Mouse (Mus musculus) intestine, embryonic 15.5 days (tissue): ENCODE measurements around the gene Ckm. TPM values are rescaled to one million over a fixed set of nuclear protein-coding genes. Genes with fewer than 3 reads are reported as not detected.
A peak's percentile ranks its signal among the peaks of the same experiment; 100 is the strongest.

ENCODE experiments used
- ATAC-seq: fragments of 200-750 bp; cut with Nextera tagmentation; 2 replicates; pipeline ENCODE4 v1.8.0; 2017; ENCODE audit warnings: moderate TSS enrichment, moderate library complexity
- H3K27ac ChIP-seq: fragments of 300-500 bp; sonication (generic); 2 replicates; pipeline ENCODE4 v1.5.1; 2015; ENCODE audit warnings: mild to moderate bottlenecking, inconsistent platforms
- H3K27me3 ChIP-seq: fragments of 300-500 bp; sonication (generic); replicated peaks from 2 replicates; pipeline ENCODE4 v1.6.1; 2015; ENCODE audit warnings: inconsistent platforms
- H3K36me3 ChIP-seq: fragments of 300-500 bp; sonication (generic); 2 replicates; pipeline ENCODE4 v1.6.1; 2015; ENCODE audit warnings: inconsistent platforms
- H3K4me1 ChIP-seq: fragments of 300-500 bp; sonication (generic); replicated peaks from 2 replicates; pipeline ENCODE4 v1.6.1; 2015; ENCODE audit warnings: inconsistent platforms
- H3K4me2 ChIP-seq: fragments of 300-500 bp; sonication (generic); replicated peaks from 2 replicates; pipeline ENCODE4 v1.6.1; 2015; ENCODE audit warnings: mild to moderate bottlenecking, inconsistent platforms
- H3K4me3 ChIP-seq: fragments of 300-500 bp; sonication (generic); replicated peaks from 2 replicates; pipeline ENCODE4 v1.5.1; 2015; ENCODE audit warnings: inconsistent platforms
- H3K9ac ChIP-seq: fragments of 300-500 bp; sonication (generic); 2 replicates; pipeline ENCODE4 v1.6.1; 2015; ENCODE audit warnings: inconsistent platforms
- H3K9me3 ChIP-seq: fragments of 300-500 bp; sonication (generic); 2 replicates; pipeline ENCODE4 v1.6.1; 2016; ENCODE audit warnings: inconsistent platforms
- WGBS: fragments of 180-500 bp; shearing (Covaris S2); methylation state at CpG from one replicate; pipeline ENCODE4 v1.1.7; 2015; 5-methylcytosine and 5-hydroxymethylcytosine counted together
- polyA plus RNA-seq: library from polyadenylated mRNA; unstranded; fragments of >200 nt; fragmentation: Nextera tagmentation; extraction: Ambion mirVana; gene quantifications from 2 replicates; pipeline ENCODE4 v1.2.1, GENCODE M21; 2015

The Ckm gene
- polyA plus RNA-seq, 1 experiment from 2014 or later: 9.0 TPM

- 63% methylated on average over 1 of the region's 1 CpGs for WGBS
Observed at GRCm38 (mm10) chr7:19460500-19460899, 55.9 kb downstream of the Ckm start.

GRCm38 (mm10) chr7:19461488-19461887, 56.9 kb downstream of the Ckm start:
- no peak overlapping the region for H3K27ac ChIP-seq
- peaks cover 23% of the 10 kb centered on the region for H3K4me1 ChIP-seq
- no peak for ATAC-seq
- whole genome bisulfite sequencing: 6% methylated on average over 6 of the region's 6 CpGs
- H3K4me3 ChIP-seq: no peak overlapping the region
- H3K36me3 ChIP-seq: no peaks in the 10 kb centered on the region
- H3K9me3 ChIP-seq: no peaks in the 10 kb centered on the region
- no peak overlapping the region for H3K4me2 ChIP-seq
- H3K27me3 ChIP-seq: peaks cover 3% of the 10 kb centered on the region; the same call in 1 of the 2 replicates
- H3K9ac ChIP-seq: no peak overlapping the region

More at GRCm38 (mm10) chr7:19460500-19460899, 55.9 kb downstream of the Ckm start:
- Histone ChIP-seq H3K36me3 (peaks cover 3% of the 10 kb centered on the region; the same call in 1 of the 2 replicates), H3K27me3 (no peaks in the 10 kb centered on the region; the same call in 1 of the 2 replicates), H3K9ac (no peak overlapping the region), H3K9me3 (no peaks in the 10 kb centered on the region), H3K27ac (no peak overlapping the region), H3K4me1 (peaks cover 23% of the 10 kb centered on the region), H3K4me3 (no peak overlapping the region), H3K4me2 (no peak overlapping the region)
- ATAC-seq: no peak

GRCm38 (mm10) chr7:19462443-19462842, 57.9 kb downstream of the Ckm start:
- Histone ChIP-seq H3K4me3 (no peak overlapping the region), H3K27me3 (peaks cover 4% of the 10 kb centered on the region), H3K9me3 (no peaks in the 10 kb centered on the region), H3K36me3 (no peaks in the 10 kb centered on the region), H3K4me1 (peaks cover 15% of the 10 kb centered on the region), H3K27ac (no peak overlapping the region), H3K4me2 (0 out of 2 replicates have a peak overlapping the region, but pooled peaks have one; percentile 9), H3K9ac (no peak overlapping the region)
- 72% methylated on average over 4 of the region's 4 CpGs for WGBS
- no peak for ATAC-seq

- H3K27ac ChIP-seq: no peak within 1 kb of the TSS
- 0 out of 2 replicates have a peak within 1 kb of the TSS, but pooled peaks have one; percentile 6 for H3K4me3 ChIP-seq
- peaks cover 8% of the 10 kb centered on the region for H3K27me3 ChIP-seq
- peaks cover 11% of the 10 kb centered on the region; the same call in 1 of the 2 replicates for H3K4me1 ChIP-seq
- WGBS: 49% methylated on average over 6 of the region's 6 CpGs
- no peaks in the 10 kb centered on the region for H3K36me3 ChIP-seq
- H3K9me3 ChIP-seq: no peaks in the 10 kb centered on the region
- no peak for ATAC-seq
- no peak within 1 kb of the TSS for H3K9ac ChIP-seq
- 0 out of 2 replicates have a peak within 1 kb of the TSS, but pooled peaks have one; percentile 9 for H3K4me2 ChIP-seq
Observed at GRCm38 (mm10) chr7:19462884-19463381, 58.4 kb downstream of the Ckm start, which contains the start of gene Exoc3l2. Gene Exoc3l2 (plus strand): TSS chr7:19463331.

GRCm38 (mm10) chr7:19464367-19465307, 60.1 kb downstream of the Ckm start:
- Histone ChIP-seq H3K4me1 (peaks cover 8% of the 10 kb centered on the region; the same call in 1 of the 2 replicates), H3K36me3 (no peaks in the 10 kb centered on the region), H3K9ac (peak overlapping the region; percentile 13; the same call in 1 of the 2 replicates), H3K4me3 (0 out of 2 replicates have a peak overlapping the region, but pooled peaks have one; percentile 6), H3K9me3 (no peaks in the 10 kb centered on the region), H3K27me3 (peaks cover 19% of the 10 kb centered on the region), H3K27ac (0 out of 2 replicates have a peak overlapping the region, but pooled peaks have one; percentile 32), H3K4me2 (peak overlapping the region; percentile 33)
- WGBS: 15% methylated on average over 22 of the region's 22 CpGs
- ATAC-seq: no peak

GRCm38 (mm10) chr7:19466602-19467145, 62.1 kb downstream of the Ckm start:
- 63% methylated on average over 5 of the region's 5 CpGs for WGBS
- Histone ChIP-seq H3K36me3 (no peaks in the 10 kb centered on the region), H3K9ac (no peak overlapping the region), H3K4me3 (no peak overlapping the region), H3K4me1 (0 out of 2 replicates have a peak, but pooled peaks cover 8% of the 10 kb centered on the region), H3K27ac (no peak overlapping the region), H3K4me2 (no peak overlapping the region), H3K27me3 (peaks cover 35% of the 10 kb centered on the region), H3K9me3 (no peaks in the 10 kb centered on the region)
- no peak for ATAC-seq

GRCm38 (mm10) chr7:19467638-19468037, 63.1 kb downstream of the Ckm start:
- Histone ChIP-seq H3K4me2 (no peak overlapping the region), H3K27me3 (peaks cover 45% of the 10 kb centered on the region), H3K9ac (no peak overlapping the region), H3K27ac (no peak overlapping the region), H3K4me3 (no peak overlapping the region), H3K4me1 (0 out of 2 replicates have a peak, but pooled peaks cover 8% of the 10 kb centered on the region), H3K36me3 (no peaks in the 10 kb centered on the region), H3K9me3 (no peaks in the 10 kb centered on the region)
- 35% methylated on average over 6 of the region's 6 CpGs for WGBS
- ATAC-seq: no peak

- peaks cover 51% of the 10 kb centered on the region for H3K27me3 ChIP-seq
- no peak overlapping the region for H3K4me3 ChIP-seq
- WGBS: 66% methylated on average over 12 of the region's 12 CpGs
Observed at GRCm38 (mm10) chr7:19468279-19468678, 63.7 kb downstream of the Ckm start.

GRCm38 (mm10) chr7:19469404-19469803, 64.8 kb downstream of the Ckm start:
- Histone ChIP-seq H3K36me3 (no peaks in the 10 kb centered on the region), H3K9ac (no peak overlapping the region), H3K4me1 (0 out of 2 replicates have a peak, but pooled peaks cover 9% of the 10 kb centered on the region), H3K4me2 (no peak overlapping the region), H3K27ac (no peak overlapping the region), H3K9me3 (no peaks in the 10 kb centered on the region), H3K4me3 (no peak overlapping the region), H3K27me3 (peaks cover 57% of the 10 kb centered on the region)
- 25% methylated on average over 23 of the region's 23 CpGs for WGBS
- ATAC-seq: no peak

More at GRCm38 (mm10) chr7:19468279-19468678, 63.7 kb downstream of the Ckm start:
- Histone ChIP-seq H3K4me2 (no peak overlapping the region), H3K36me3 (no peaks in the 10 kb centered on the region), H3K4me1 (0 out of 2 replicates have a peak, but pooled peaks cover 8% of the 10 kb centered on the region), H3K9me3 (no peaks in the 10 kb centered on the region), H3K27ac (no peak overlapping the region), H3K9ac (no peak overlapping the region)
- ATAC-seq: no peak

GRCm38 (mm10) chr7:19470308-19470707, 65.7 kb downstream of the Ckm start:
- 16% methylated on average over 14 of the region's 14 CpGs for WGBS
- H3K4me1 ChIP-seq: 0 out of 2 replicates have a peak, but pooled peaks cover 3% of the 10 kb centered on the region
- no peak for ATAC-seq
- peak overlapping the region; percentile 26; the same call in 1 of the 2 replicates for H3K4me2 ChIP-seq
- no peak overlapping the region for H3K9ac ChIP-seq
- H3K27ac ChIP-seq: no peak overlapping the region
- no peaks in the 10 kb centered on the region for H3K9me3 ChIP-seq
- H3K4me3 ChIP-seq: no peak overlapping the region
- H3K27me3 ChIP-seq: peaks cover 62% of the 10 kb centered on the region
- H3K36me3 ChIP-seq: no peaks in the 10 kb centered on the region

- Histone ChIP-seq H3K9me3 (no peaks in the 10 kb centered on the region), H3K36me3 (no peaks in the 10 kb centered on the region), H3K27ac (no peak overlapping the region), H3K4me2 (no peak overlapping the region), H3K9ac (no peak overlapping the region), H3K27me3 (peaks cover 61% of the 10 kb centered on the region), H3K4me1 (0 out of 2 replicates have a peak, but pooled peaks cover 3% of the 10 kb centered on the region), H3K4me3 (no peak overlapping the region)
- ATAC-seq: no peak
- 36% methylated on average over 4 of the region's 4 CpGs for WGBS
Observed at GRCm38 (mm10) chr7:19472403-19472802, 67.8 kb downstream of the Ckm start.
